Comparison of ENCODE assay signal across 8 mouse cellular contexts in genomic region chr14:75844867-75845697, GRCm38 (mm10). TPM values are rescaled to one million over a fixed set of nuclear protein-coding genes. Genes with fewer than 3 reads are reported as not detected.
DNase-seq lines count a peak whose midpoint lies in the region; ATAC-seq lines count a peak whose summit lies in the region.

Tpt1 (plus strand) TSS chr14:75845093.

- DNase-seq in ES-CJ7 (ENCODE audit: low read depth, low spot score), result peak; percentile 99
- peak; percentile 99 for DNase-seq in cerebellum, adult 11 months
- peak; percentile 97 for DNase-seq in forebrain, embryonic 14.5 days (ENCODE audit: low spot score)
- peak; percentile 100 for DNase-seq in heart, postnatal 14 days
- DNase-seq in layer of hippocampus, adult 11-12 months (ENCODE audit: low spot score), result peak; percentile 98
- DNase-seq in lung, adult 18-20 months, result peak; percentile 98 to 99
- DNase-seq in testis, postnatal 14 days (ENCODE audit: low spot score), result peak; percentile 98

- peak within 1 kb of the TSS; percentile 76 for H3K4me3 ChIP-seq in forebrain, embryonic 14.5 days (ENCODE audit: low read depth, low read length)
- H3K4me3 ChIP-seq in neural tube, embryonic 15.5 days (replicated peaks), result peak within 1 kb of the TSS; percentile 88

- WGBS in forebrain, embryonic 14.5 days, result under 1% methylated on average over 106 of the region's 108 CpGs
- WGBS in neural tube, embryonic 15.5 days, result under 1% methylated on average over 96 of the region's 108 CpGs

- H3K4me1 ChIP-seq in forebrain, embryonic 14.5 days (ENCODE audit: control insufficient read depth, insufficient read depth, low read length), result peaks cover 14% of the 10 kb centered on the region
- H3K4me1 ChIP-seq in neural tube, embryonic 15.5 days, result peaks cover 32% of the 10 kb centered on the region

- intact Hi-C loops in heart, postnatal 14 days (cut with DNase I), result no loop called here

- peak; percentile 98 for ATAC-seq in forebrain, embryonic 14.5 days
- peak; percentile 98 for ATAC-seq in neural tube, embryonic 15.5 days (ENCODE audit: low FRiP score)

- H3K27me3 ChIP-seq in forebrain, embryonic 14.5 days (replicated peaks; ENCODE audit: control insufficient read depth, insufficient read depth, low read length), result no peaks in the 10 kb centered on the region
- no peaks in the 10 kb centered on the region for H3K27me3 ChIP-seq in neural tube, embryonic 15.5 days (replicated peaks)

- H3K4me2 ChIP-seq in forebrain, embryonic 14.5 days (ENCODE audit: low read length), result peak within 1 kb of the TSS; percentile 83
- peak within 1 kb of the TSS; percentile 66 for H3K4me2 ChIP-seq in neural tube, embryonic 15.5 days

- peaks cover 36% of the 10 kb centered on the region for H3K36me3 ChIP-seq in forebrain, embryonic 14.5 days (ENCODE audit: control insufficient read depth, insufficient read depth, low read length)
- H3K36me3 ChIP-seq in neural tube, embryonic 15.5 days, result peaks cover 32% of the 10 kb centered on the region

- H3K9me3 ChIP-seq in forebrain, embryonic 14.5 days (replicated peaks; ENCODE audit: control insufficient read depth, low read length), result no peaks in the 10 kb centered on the region
- H3K9me3 ChIP-seq in neural tube, embryonic 15.5 days (replicated peaks), result no peaks in the 10 kb centered on the region

- peak within 1 kb of the TSS; percentile 92 for H3K9ac ChIP-seq in forebrain, embryonic 14.5 days (ENCODE audit: low read length)
- peak within 1 kb of the TSS; percentile 93 for H3K9ac ChIP-seq in neural tube, embryonic 15.5 days (replicated peaks)

- peak within 1 kb of the TSS; percentile 98 for H3K27ac ChIP-seq in forebrain, embryonic 14.5 days (ENCODE audit: low read depth, low read length)
- H3K27ac ChIP-seq in neural tube, embryonic 15.5 days (replicated peaks), result peak within 1 kb of the TSS; percentile 99

RNA-seq across cellular contexts. Expression of gene Tpt1, which starts in this region (rescaled TPM):
- polyA plus RNA-seq in forebrain, embryonic 14.5 days (2014; fragmentation: Nextera tagmentation; extraction: Ambion mirVana), result 979 and 1,156 TPM in 2 replicates
- 1,000 to 10,000 TPM; 2,748 to 2,964 TPM for total RNA-seq in heart, postnatal 14 days (2021)
- polyA plus RNA-seq in neural tube, embryonic 15.5 days (2015; fragmentation: Nextera tagmentation; extraction: Ambion mirVana), result 719 and 774 TPM in 2 replicates

Comparison
In these comparisons a context has a peak if more than half of its experiments do, and no peak if none do; other contexts are left out.
1. Peak in every context shown above with its lines: DNase-seq, ATAC-seq, H3K4me3 ChIP-seq and H3K27ac ChIP-seq.